Mouse (Mus musculus): ENCODE measurements around the gene Fam181a. TPM values are rescaled to one million over a fixed set of nuclear protein-coding genes. Genes with fewer than 3 reads are reported as not detected.
A peak's percentile ranks its signal among the peaks of the same experiment; 100 is the strongest.

Fam181a gene
- not detected for total RNA-seq (2021)
- long read RNA-seq, experiment 1 = 0 reads
- long read RNA-seq, experiment 2 = 0 reads

GRCm38 (mm10) chr12:103310744-103311267, at the start of gene Fam181a:
Fam181a (plus strand) TSS chr12:103310975.
- no peak for DNase-seq (ENCODE audit: low spot score)

GRCm38 (mm10) chr12:103262017-103262865, 48.5 kb upstream of the Fam181a start:
- peak; percentile 47 for DNase-seq (ENCODE audit: low spot score)

- no peak for DNase-seq (ENCODE audit: low spot score)
These were observed 44.2 kb upstream of the Fam181a start for GRCm38 (mm10) chr12:103266605-103267004.

GRCm38 (mm10) chr12:103272176-103272575, 38.6 kb upstream of the Fam181a start:
- DNase-seq (ENCODE audit: low spot score) = no peak

GRCm38 (mm10) chr12:103273051-103273450, 37.7 kb upstream of the Fam181a start:
- DNase-seq (ENCODE audit: low spot score) = no peak

- no peak for DNase-seq (ENCODE audit: low spot score)
These were observed 37.0 kb upstream of the Fam181a start for GRCm38 (mm10) chr12:103273732-103274131.

- no peak for DNase-seq (ENCODE audit: low spot score)
These were observed 34.4 kb upstream of the Fam181a start for GRCm38 (mm10) chr12:103276422-103276821.

GRCm38 (mm10) chr12:103281491-103281890, 29.3 kb upstream of the Fam181a start:
- DNase-seq (ENCODE audit: low spot score) = no peak

- DNase-seq (ENCODE audit: low spot score) = peak; percentile 74
These were observed 28.9 kb upstream of the Fam181a start for GRCm38 (mm10) chr12:103281912-103282311.

GRCm38 (mm10) chr12:103282936-103283335, 27.8 kb upstream of the Fam181a start:
- DNase-seq (ENCODE audit: low spot score) = peak; percentile 37

- peak; percentile 79 for DNase-seq (ENCODE audit: low spot score)
These were observed 27.4 kb upstream of the Fam181a start for GRCm38 (mm10) chr12:103283411-103283810.

- DNase-seq (ENCODE audit: low spot score) = no peak
These were observed 23.5 kb upstream of the Fam181a start for GRCm38 (mm10) chr12:103287276-103287675.

- DNase-seq (ENCODE audit: low spot score) = no peak
These were observed 18.4 kb upstream of the Fam181a start for GRCm38 (mm10) chr12:103292366-103292765.

- DNase-seq (ENCODE audit: low spot score) = no peak
These were observed 14.5 kb upstream of the Fam181a start for GRCm38 (mm10) chr12:103296292-103296691.

GRCm38 (mm10) chr12:103300493-103300892, 10.3 kb upstream of the Fam181a start:
- DNase-seq (ENCODE audit: low spot score) = no peak

GRCm38 (mm10) chr12:103301645-103302044, 9.1 kb upstream of the Fam181a start:
- DNase-seq (ENCODE audit: low spot score) = no peak

- no peak for DNase-seq (ENCODE audit: low spot score)
These were observed 7.8 kb upstream of the Fam181a start for GRCm38 (mm10) chr12:103302960-103303359.

GRCm38 (mm10) chr12:103306224-103306623, 4.6 kb upstream of the Fam181a start:
- DNase-seq (ENCODE audit: low spot score) = no peak

- DNase-seq (ENCODE audit: low spot score) = no peak
These were observed 4.1 kb upstream of the Fam181a start for GRCm38 (mm10) chr12:103306720-103307119.

GRCm38 (mm10) chr12:103311921-103312320, 1.1 kb downstream of the Fam181a start:
- DNase-seq (ENCODE audit: low spot score) = no peak

GRCm38 (mm10) chr12:103313274-103313673, 2.5 kb downstream of the Fam181a start:
- no peak for DNase-seq (ENCODE audit: low spot score)

GRCm38 (mm10) chr12:103313871-103314639, 3.3 kb downstream of the Fam181a start:
- DNase-seq (ENCODE audit: low spot score) = peak; percentile 12

Measured in gastrocnemius, adult 18-20 months (tissue).